Mouse (Mus musculus) forebrain, embryonic 15.5 days (tissue): Measurements from ENCODE around the gene Kcnb1. TPM values are rescaled to one million over a fixed set of nuclear protein-coding genes. Genes with fewer than 3 reads are reported as not detected.

Experiments used
- ATAC-seq: fragments of 200-750 bp; cut with Nextera tagmentation; replicated peaks from 2 replicates; pipeline ENCODE4 v1.8.0; 2017; ENCODE audit warnings: mild to moderate bottlenecking, moderate TSS enrichment, moderate library complexity
- H3K27ac ChIP-seq: fragments of 300-500 bp; sonication (generic); replicated peaks from 2 replicates; pipeline ENCODE4 v1.5.1; 2015; ENCODE audit warnings: mild to moderate bottlenecking, inconsistent platforms
- H3K27me3 ChIP-seq: fragments of 300-500 bp; sonication (generic); 2 replicates; pipeline ENCODE4 v1.6.1; 2015; ENCODE audit warnings: inconsistent platforms
- H3K36me3 ChIP-seq: fragments of 300-500 bp; sonication (generic); 2 replicates; pipeline ENCODE4 v1.6.1; 2015; ENCODE audit warnings: mild to moderate bottlenecking, inconsistent platforms
- H3K4me1 ChIP-seq: fragments of 300-500 bp; sonication (generic); 2 replicates; pipeline ENCODE4 v1.6.1; 2015; ENCODE audit warnings: inconsistent platforms
- H3K4me2 ChIP-seq: fragments of 300-500 bp; sonication (generic); replicated peaks from 2 replicates; pipeline ENCODE4 v1.6.1; 2015; ENCODE audit warnings: mild to moderate bottlenecking, inconsistent platforms
- H3K4me3 ChIP-seq: fragments of 300-500 bp; sonication (generic); 2 replicates; pipeline ENCODE4 v1.5.1; 2015; ENCODE audit warnings: mild to moderate bottlenecking, inconsistent platforms
- H3K9ac ChIP-seq: fragments of 300-500 bp; sonication (generic); replicated peaks from 2 replicates; pipeline ENCODE4 v1.6.1; 2015; ENCODE audit warnings: mild to moderate bottlenecking, inconsistent platforms
- H3K9me3 ChIP-seq: fragments of 300-500 bp; sonication (generic); 2 replicates; pipeline ENCODE4 v1.6.1; 2016; ENCODE audit warnings: inconsistent platforms
- WGBS: fragments of 180-500 bp; shearing (Covaris S2); methylation state at CpG from one replicate; pipeline ENCODE4 v1.1.7; 2015; ENCODE audit warnings: mixed read lengths; 5-methylcytosine and 5-hydroxymethylcytosine counted together
- polyA plus RNA-seq: library from polyadenylated mRNA; unstranded; fragments of >200 nt; fragmentation: Nextera tagmentation; extraction: Ambion mirVana; gene quantifications from 2 replicates; pipeline ENCODE4 v1.2.1, GENCODE M21; 2015

Kcnb1 gene
- polyA plus RNA-seq, 1 experiment from 2014 or later: 2.4 TPM

- no peak overlapping the region for H3K27ac ChIP-seq
- 25% methylated on average over 4 of the region's 4 CpGs for WGBS
Measured at GRCm38 (mm10) chr2:167155541-167155973, 34.4 kb downstream of the Kcnb1 start.

GRCm38 (mm10) chr2:167150880-167151279 lies 39.1 kb downstream of the Kcnb1 start:
- ATAC-seq: no peak
- Histone ChIP-seq H3K4me3 (no peak overlapping the region), H3K4me1 (peaks cover 8% of the 10 kb centered on the region), H3K27ac (no peak overlapping the region), H3K36me3 (no peaks in the 10 kb centered on the region), H3K9ac (no peak overlapping the region), H3K27me3 (no peaks in the 10 kb centered on the region), H3K9me3 (no peaks in the 10 kb centered on the region), H3K4me2 (no peak overlapping the region)
- WGBS: 92% methylated on average over 6 of the region's 6 CpGs

More at GRCm38 (mm10) chr2:167155541-167155973, 34.4 kb downstream of the Kcnb1 start:
- Histone ChIP-seq H3K4me1 (peaks cover 21% of the 10 kb centered on the region), H3K4me2 (no peak overlapping the region), H3K36me3 (no peaks in the 10 kb centered on the region), H3K27me3 (no peaks in the 10 kb centered on the region), H3K9me3 (no peaks in the 10 kb centered on the region), H3K9ac (no peak overlapping the region), H3K4me3 (no peak overlapping the region)
- no peak; the same call in 1 of the 2 replicates for ATAC-seq

- no peak overlapping the region for H3K9ac ChIP-seq
- H3K4me1 ChIP-seq: peaks cover 2% of the 10 kb centered on the region
- WGBS: 93% methylated on average over 7 of the region's 7 CpGs
- H3K4me2 ChIP-seq: no peak overlapping the region
- H3K27me3 ChIP-seq: no peaks in the 10 kb centered on the region
- H3K36me3 ChIP-seq: no peaks in the 10 kb centered on the region
- H3K27ac ChIP-seq: no peak overlapping the region
- H3K4me3 ChIP-seq: no peak overlapping the region
- H3K9me3 ChIP-seq: no peaks in the 10 kb centered on the region
- no peak for ATAC-seq
Measured at GRCm38 (mm10) chr2:167150135-167150534, 39.8 kb downstream of the Kcnb1 start.

- H3K4me2 ChIP-seq: no peak overlapping the region
- WGBS: 93% methylated on average over 6 of the region's 6 CpGs
- ATAC-seq: no peak
Measured at GRCm38 (mm10) chr2:167149035-167149434, 40.9 kb downstream of the Kcnb1 start.

GRCm38 (mm10) chr2:167147708-167148107 lies 42.2 kb downstream of the Kcnb1 start:
- 87% methylated on average over 8 of the region's 8 CpGs for WGBS
- no peak for ATAC-seq

More at GRCm38 (mm10) chr2:167149035-167149434, 40.9 kb downstream of the Kcnb1 start:
- Histone ChIP-seq H3K27me3 (no peaks in the 10 kb centered on the region), H3K27ac (no peak overlapping the region), H3K9me3 (no peaks in the 10 kb centered on the region), H3K9ac (no peak overlapping the region), H3K4me3 (no peak overlapping the region), H3K36me3 (no peaks in the 10 kb centered on the region), H3K4me1 (peaks cover 12% of the 10 kb centered on the region)

GRCm38 (mm10) chr2:167145904-167146303 lies 44.1 kb downstream of the Kcnb1 start:
- ATAC-seq: no peak
- Histone ChIP-seq H3K27me3 (no peaks in the 10 kb centered on the region), H3K27ac (no peak overlapping the region), H3K36me3 (no peaks in the 10 kb centered on the region), H3K4me2 (no peak overlapping the region), H3K9ac (no peak overlapping the region), H3K9me3 (no peaks in the 10 kb centered on the region), H3K4me1 (peaks cover 14% of the 10 kb centered on the region), H3K4me3 (no peak overlapping the region)
- WGBS: 79% methylated on average over 5 of the region's 5 CpGs

More at GRCm38 (mm10) chr2:167147708-167148107, 42.2 kb downstream of the Kcnb1 start:
- H3K36me3 ChIP-seq: no peaks in the 10 kb centered on the region
- no peak overlapping the region for H3K4me2 ChIP-seq
- H3K27me3 ChIP-seq: no peaks in the 10 kb centered on the region
- H3K4me1 ChIP-seq: peaks cover 14% of the 10 kb centered on the region
- H3K9me3 ChIP-seq: no peaks in the 10 kb centered on the region
- H3K4me3 ChIP-seq: no peak overlapping the region
- H3K9ac ChIP-seq: no peak overlapping the region
- H3K27ac ChIP-seq: no peak overlapping the region

GRCm38 (mm10) chr2:167144439-167145307 lies 45.3 kb downstream of the Kcnb1 start:
- ATAC-seq: no peak
- no peak overlapping the region for H3K4me2 ChIP-seq

GRCm38 (mm10) chr2:167143914-167144313 lies 46.0 kb downstream of the Kcnb1 start:
- 79% methylated on average over 2 of the region's 2 CpGs for WGBS
- Histone ChIP-seq H3K9me3 (no peaks in the 10 kb centered on the region), H3K27me3 (no peaks in the 10 kb centered on the region)

More at GRCm38 (mm10) chr2:167144439-167145307, 45.3 kb downstream of the Kcnb1 start:
- Histone ChIP-seq H3K9ac (no peak overlapping the region), H3K27me3 (no peaks in the 10 kb centered on the region), H3K36me3 (no peaks in the 10 kb centered on the region), H3K27ac (peak overlapping the region; percentile 59), H3K4me1 (peaks cover 14% of the 10 kb centered on the region), H3K9me3 (no peaks in the 10 kb centered on the region), H3K4me3 (no peak overlapping the region)
- 11% methylated on average over 14 of the region's 14 CpGs for WGBS

GRCm38 (mm10) chr2:167142282-167142681 lies 47.7 kb downstream of the Kcnb1 start:
- H3K9ac ChIP-seq: no peak overlapping the region
- no peak overlapping the region for H3K4me3 ChIP-seq
- H3K27me3 ChIP-seq: no peaks in the 10 kb centered on the region
- 84% methylated on average over 3 of the region's 3 CpGs for WGBS
- no peak overlapping the region for H3K4me2 ChIP-seq
- peaks cover 17% of the 10 kb centered on the region for H3K4me1 ChIP-seq
- no peaks in the 10 kb centered on the region for H3K36me3 ChIP-seq
- H3K27ac ChIP-seq: no peak overlapping the region
- ATAC-seq: no peak
- no peaks in the 10 kb centered on the region for H3K9me3 ChIP-seq

More at GRCm38 (mm10) chr2:167143914-167144313, 46.0 kb downstream of the Kcnb1 start:
- Histone ChIP-seq H3K4me2 (no peak overlapping the region), H3K36me3 (no peaks in the 10 kb centered on the region), H3K4me1 (peaks cover 14% of the 10 kb centered on the region), H3K4me3 (no peak overlapping the region), H3K9ac (no peak overlapping the region), H3K27ac (no peak overlapping the region)
- ATAC-seq: no peak

- Histone ChIP-seq H3K27me3 (no peaks in the 10 kb centered on the region), H3K9ac (no peak overlapping the region), H3K4me3 (no peak overlapping the region), H3K27ac (no peak overlapping the region), H3K4me2 (no peak overlapping the region), H3K36me3 (no peaks in the 10 kb centered on the region), H3K4me1 (peaks cover 21% of the 10 kb centered on the region), H3K9me3 (no peaks in the 10 kb centered on the region)
- ATAC-seq: no peak
- 95% methylated on average over 4 of the region's 4 CpGs for WGBS
Measured at GRCm38 (mm10) chr2:167141810-167142209, 48.1 kb downstream of the Kcnb1 start.

- ATAC-seq: no peak
- no peak overlapping the region for H3K4me2 ChIP-seq
- H3K27me3 ChIP-seq: no peaks in the 10 kb centered on the region
- no peaks in the 10 kb centered on the region for H3K36me3 ChIP-seq
- H3K9me3 ChIP-seq: no peaks in the 10 kb centered on the region
- H3K27ac ChIP-seq: no peak overlapping the region
- H3K9ac ChIP-seq: no peak overlapping the region
- peaks cover 24% of the 10 kb centered on the region for H3K4me1 ChIP-seq
- WGBS: 69% methylated on average over 13 of the region's 13 CpGs
- no peak overlapping the region for H3K4me3 ChIP-seq
Measured at GRCm38 (mm10) chr2:167139801-167140269, 50.1 kb downstream of the Kcnb1 start.

GRCm38 (mm10) chr2:167138611-167139010 lies 51.3 kb downstream of the Kcnb1 start:
- no peaks in the 10 kb centered on the region for H3K27me3 ChIP-seq
- H3K36me3 ChIP-seq: no peaks in the 10 kb centered on the region
- no peak overlapping the region for H3K27ac ChIP-seq
- peaks cover 14% of the 10 kb centered on the region for H3K4me1 ChIP-seq
- no peak overlapping the region for H3K4me3 ChIP-seq
- WGBS: 73% methylated on average over 6 of the region's 6 CpGs
- no peaks in the 10 kb centered on the region for H3K9me3 ChIP-seq
- H3K9ac ChIP-seq: no peak overlapping the region
- H3K4me2 ChIP-seq: no peak overlapping the region
- no peak for ATAC-seq
